Mouse (Mus musculus) ovary, postnatal 10 days (tissue): ENCODE data around the gene Ccdc115.

Source experiments
- DNase-seq: peaks from one replicate; pipeline ENCODE4 v3.0.0; 2022; ENCODE audit warnings: low spot score

Gene Ccdc115

DNA sequence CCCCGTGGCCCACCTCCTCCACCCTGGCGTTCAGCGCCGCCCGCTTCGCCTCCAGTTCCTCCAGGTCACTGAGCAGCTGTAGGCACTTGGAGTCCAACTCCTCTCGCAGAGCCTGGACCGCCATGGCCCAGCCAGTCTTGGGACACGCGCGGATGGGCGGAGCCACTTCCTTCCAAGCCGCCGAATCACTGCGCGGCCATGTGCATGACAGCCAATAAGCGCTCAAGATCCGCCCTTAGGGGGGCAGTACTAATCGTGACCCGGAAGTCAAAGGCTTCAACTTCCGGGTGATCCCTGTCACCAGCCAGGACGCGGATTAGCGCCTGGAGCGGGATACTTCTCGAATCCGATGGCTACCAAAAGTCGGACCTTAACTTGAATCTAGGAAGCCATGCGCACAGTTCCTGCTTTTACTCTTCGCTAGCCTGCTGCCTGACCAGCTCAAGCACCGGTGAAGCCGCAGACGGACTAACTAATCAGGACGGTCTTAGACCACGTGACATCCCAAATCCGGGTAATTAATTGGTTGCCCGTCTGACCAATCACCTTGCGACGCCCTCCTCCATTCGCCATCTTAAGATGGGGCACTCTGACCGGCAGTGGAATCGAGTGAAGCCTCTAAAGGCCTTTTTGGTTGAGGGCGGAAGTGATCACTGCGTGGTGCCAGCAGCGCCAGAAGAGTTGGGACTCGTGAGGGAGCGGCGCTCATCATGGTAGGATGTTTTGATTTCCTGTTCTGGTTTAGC is at the start of gene Ccdc115, which contains the start of gene Imp4:
TSS of gene Ccdc115 (minus strand) at position 458 of the 746 bp plus-strand sequence.
TSS of gene Imp4 (plus strand) at position 637 of the 746 bp plus-strand sequence.
- DNase-seq = peak; percentile 89

DNA sequence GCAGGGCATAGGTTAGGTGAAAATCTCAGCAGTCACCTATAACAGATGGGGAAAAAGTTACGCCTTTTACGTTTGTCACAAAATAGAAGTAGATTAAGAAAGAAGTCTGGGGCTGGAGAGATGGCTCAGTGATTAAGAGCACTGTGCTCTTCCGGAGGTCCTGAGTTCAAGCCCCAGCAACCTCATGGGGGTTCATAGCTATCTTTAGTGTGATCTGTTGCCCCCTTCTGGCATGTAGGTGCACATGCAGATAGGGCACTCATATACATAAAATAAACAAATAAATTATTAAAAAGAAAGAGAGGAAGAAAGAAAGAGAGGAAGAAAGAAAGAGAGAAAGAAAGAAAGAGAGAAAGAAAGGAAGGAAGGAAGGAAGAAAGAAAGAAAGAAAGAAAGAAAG is 47.9 kb upstream of the Ccdc115 start:
- no peak for DNase-seq

DNA sequence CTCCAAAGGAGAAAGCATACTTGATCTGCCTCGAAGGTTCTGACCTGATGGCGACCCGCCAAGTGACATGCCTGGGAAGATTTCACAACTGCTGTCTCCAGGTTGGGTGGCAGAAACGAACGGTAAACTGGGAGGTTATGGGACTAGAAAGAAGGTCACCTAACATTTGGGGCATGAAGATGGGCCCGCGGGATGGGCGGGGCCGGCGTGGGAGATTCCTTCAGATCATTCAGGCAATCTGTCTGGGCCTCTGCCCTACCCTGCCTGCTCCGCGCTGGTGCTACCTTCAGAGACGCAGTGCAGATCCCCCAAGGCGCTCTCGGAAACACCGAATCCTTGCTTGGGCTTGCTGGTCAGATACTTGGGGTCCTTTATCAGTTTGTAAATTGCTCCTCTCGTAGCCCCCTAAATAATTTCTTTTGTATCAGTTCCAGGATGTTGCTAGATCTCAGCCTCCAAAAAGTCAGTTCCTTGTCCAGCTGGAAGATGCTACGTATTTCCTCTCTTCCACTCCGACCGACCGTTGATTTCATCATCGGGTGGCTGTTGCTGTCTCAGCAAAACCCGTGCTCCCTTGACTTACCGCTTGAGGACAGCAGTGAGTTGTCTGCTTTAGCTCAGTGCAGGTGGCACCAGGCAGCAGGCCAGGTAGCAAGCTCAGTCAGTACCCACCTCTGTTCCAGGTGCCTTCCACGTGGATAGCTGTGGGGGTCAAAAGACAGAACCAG is 46.2 kb upstream of the Ccdc115 start:
- DNase-seq = no peak

DNA sequence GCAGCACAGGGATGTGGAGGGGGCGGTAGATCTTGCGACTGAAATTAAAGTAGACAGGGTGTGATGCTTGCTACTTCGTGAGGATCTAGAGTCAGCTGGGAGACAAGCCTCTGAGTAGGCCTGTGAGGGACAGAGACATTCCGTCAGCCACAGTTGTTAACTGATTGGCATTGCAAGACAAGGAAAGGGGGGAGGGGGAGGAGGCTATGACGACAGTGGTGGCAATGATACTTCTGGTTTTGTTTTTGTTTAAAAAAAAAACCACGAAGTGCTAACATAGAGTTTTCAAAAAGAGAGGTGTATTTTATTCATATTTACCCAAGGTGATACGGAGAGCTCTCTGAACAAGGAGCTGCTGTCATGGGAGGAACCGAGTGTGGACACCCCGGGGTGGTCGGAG is 45.0 kb upstream of the Ccdc115 start:
- DNase-seq = no peak

DNA sequence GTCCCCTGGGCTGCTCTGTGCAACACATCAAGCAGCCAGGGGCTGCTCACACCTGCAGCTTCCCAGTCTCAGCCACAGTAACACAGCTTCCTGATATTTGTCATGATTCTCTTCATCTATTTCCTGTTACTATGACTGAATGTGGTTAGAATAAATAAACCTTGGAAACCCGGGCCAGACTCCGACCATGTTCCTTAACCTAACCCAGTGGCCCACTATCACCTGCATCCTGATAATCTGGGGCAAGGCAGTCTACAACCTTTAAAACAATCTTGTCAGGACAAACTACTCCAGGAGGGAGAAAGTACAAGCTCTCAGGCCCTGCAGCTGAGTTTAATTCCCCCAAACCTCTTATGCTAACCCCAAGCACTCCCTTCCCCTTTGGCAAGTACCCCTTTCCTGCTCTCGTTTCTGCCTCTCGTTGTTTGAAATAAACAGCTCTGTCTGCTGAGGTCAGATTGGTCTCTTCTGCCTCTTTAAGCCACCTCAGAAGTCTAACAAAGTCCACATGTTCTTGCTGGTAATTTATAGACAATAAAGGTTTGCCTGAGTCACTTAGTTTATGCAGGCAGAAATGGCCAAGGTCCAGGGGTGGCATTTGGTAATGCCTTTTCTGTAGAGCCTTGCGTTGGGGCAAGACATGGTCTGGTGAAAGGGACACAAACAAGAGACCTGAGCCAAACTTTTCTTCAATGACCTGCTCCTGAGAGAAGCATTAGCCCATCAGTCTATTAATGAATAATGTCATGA is 42.6 kb upstream of the Ccdc115 start:
- DNase-seq = no peak

DNA sequence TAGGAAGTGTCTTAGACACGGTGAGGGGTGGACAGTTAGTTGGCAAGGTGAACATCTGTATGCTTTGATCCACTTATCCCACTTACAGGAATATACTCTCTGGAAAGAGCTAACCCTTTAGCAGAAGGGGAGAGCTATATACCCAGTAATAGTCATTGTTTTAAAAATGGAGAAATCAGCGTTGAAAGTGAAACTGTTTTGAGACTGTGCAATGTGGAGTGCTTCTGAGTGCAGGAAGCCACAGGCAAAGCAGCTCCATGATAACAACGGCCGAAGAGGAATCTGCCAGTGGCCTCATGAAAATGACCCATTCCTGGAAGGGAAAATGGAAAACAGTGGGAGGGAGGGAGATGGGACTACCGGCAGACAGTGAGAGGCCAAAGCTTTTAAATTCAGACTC is 41.3 kb upstream of the Ccdc115 start:
- no peak for DNase-seq

DNA sequence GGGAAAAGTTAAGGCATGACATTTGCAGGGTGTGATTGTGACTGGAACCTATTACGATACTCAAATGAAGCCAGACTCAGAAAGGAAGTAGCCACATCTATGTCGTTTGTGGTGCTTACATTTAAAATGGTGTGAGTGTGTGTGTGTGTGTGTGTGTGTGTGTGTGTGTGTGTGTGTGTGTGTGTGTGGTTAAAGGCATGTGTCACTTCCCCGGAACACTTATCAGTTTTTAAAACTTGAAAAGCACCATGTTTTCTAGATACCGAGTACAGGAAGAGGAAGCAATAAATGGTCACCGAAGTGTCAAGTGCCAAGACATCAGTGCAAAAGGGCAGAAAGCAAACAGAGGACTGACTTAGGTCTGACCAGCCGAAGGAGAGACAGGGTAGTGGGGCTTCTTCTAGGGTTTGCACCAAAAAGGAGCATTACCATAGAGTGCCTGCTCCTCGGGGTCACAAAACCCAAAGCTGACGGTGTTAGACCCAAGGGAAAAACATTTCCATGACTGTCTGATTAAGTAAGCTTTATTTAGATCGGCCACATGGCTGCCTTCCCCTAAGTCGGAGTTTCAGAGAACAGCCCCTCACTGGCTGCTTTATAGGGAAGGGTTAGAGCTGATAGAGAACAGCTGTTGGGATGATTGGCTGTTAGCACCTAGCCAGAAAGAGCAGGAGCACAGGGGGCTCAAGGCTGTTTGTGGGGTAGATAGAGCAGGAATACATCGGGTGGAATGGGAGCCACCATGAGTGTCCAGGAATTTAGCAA is 39.6 kb upstream of the Ccdc115 start:
- no peak for DNase-seq

DNA sequence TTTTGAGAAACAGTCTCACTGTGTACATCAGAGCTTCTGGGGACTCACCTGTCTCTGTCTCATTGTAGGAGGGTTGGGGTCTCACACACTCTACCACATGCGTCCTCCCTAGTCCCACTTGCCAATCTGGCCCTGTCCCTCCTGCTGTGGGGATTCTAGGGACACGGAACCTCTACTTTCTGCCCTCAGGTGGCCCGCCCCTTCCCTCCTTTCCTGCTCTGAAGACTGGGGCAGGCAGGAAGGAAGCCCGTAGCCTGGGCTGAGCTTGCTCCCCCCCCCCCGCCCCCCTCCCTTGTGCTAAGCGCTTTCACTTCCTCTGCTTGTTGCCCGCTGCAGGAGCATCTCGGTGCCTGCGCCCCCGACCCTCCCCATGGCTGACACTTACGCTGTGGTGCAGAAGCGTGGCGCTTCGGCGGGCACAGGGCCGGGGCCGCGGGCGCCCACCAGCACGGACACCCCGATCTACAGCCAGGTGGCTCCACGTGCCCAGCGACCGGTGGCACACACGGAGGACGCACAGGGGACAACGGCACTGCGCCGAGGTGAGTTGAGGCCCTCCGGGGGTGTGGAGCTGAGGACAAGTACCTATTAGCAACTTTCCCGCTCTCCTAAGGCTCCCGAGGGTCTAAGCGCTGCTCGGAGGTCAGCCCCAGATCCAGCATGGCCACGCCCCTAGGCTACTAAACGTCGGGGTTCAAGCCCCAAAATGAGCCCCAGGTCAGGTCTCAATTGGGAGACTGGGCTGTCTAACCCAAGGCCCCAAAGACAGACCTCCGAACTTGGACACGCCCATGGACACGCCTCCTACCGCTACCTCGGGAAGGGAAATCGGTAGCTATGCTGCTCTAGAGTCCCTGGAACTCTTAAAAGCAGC is 33.2 kb upstream of the Ccdc115 start:
- no peak for DNase-seq

DNA sequence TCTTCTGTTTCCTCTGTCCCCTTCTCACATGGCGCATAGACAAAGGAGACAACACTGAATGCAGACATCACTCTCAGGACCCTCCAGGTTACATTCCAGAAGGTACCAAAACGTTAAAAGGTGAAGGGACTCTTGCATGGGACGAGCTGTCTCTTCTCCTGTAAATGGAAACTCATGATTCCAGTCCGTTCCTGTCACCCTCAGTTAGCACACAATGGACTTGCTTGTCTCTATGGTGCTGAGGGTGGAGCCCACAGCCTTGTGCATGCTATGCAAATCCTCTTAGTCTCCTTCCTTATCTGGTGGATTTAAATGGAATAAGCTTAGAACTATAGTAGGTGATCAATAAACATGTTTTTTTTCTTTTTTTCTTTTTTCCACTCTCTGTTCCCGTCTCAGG is 30.3 kb upstream of the Ccdc115 start:
- DNase-seq = no peak

DNA sequence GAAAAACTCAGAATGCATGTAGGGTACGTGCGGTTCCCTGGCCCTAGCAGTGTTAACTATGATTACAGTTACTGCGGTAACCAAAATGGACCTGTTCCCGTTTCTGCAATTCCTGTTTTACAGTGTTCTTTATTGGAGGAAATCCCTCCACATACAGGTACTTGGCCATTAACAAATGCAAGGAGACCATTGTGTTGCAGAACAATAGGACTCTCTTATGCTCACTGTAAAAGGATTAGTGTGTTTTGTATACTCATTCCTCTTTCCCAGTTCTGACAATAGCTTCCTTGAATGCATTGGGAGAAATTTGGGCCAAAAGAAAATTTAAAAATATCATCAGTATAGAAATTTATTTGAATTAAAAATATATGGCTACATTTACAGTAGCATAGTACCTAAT is 29.0 kb upstream of the Ccdc115 start:
- no peak for DNase-seq

DNA sequence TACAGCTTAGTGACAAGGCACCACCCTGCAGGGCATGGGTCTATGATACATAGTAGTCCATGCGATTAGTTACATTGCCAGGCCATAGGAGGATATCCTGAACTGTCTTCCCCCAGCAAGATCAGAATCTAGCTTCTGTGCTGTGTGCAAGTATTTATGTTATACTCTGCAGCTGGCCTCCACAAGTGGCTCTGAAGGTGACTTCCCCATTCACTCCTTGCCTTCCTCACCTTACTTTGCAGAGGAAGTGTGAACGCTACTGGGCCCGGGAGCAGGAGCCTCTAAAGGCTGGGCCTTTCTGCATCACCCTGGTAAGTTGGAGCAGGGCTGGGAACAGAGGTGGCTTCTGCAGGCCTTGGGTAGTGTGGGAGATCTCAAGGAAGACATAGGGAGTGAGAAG is 28.6 kb upstream of the Ccdc115 start:
- no peak for DNase-seq

DNA sequence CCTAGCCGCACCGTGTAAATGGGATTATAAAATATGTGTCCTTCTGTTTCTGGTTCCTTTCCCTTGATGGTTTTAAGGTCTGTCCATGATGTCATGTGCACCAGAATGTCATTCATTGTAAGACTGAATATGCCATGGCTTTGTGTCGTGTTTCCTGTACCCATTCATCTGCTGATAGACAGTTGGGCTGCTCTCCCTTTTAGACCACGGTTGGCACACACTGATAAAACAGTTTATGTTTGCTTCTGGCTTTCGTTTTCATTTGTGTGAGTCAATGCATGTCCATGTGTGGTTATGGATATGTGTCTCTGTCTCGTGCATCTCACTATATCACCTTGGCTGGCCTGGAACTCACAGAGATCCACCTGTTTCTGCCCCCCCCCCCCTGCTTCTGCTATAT is 26.0 kb upstream of the Ccdc115 start:
- DNase-seq = no peak

DNA sequence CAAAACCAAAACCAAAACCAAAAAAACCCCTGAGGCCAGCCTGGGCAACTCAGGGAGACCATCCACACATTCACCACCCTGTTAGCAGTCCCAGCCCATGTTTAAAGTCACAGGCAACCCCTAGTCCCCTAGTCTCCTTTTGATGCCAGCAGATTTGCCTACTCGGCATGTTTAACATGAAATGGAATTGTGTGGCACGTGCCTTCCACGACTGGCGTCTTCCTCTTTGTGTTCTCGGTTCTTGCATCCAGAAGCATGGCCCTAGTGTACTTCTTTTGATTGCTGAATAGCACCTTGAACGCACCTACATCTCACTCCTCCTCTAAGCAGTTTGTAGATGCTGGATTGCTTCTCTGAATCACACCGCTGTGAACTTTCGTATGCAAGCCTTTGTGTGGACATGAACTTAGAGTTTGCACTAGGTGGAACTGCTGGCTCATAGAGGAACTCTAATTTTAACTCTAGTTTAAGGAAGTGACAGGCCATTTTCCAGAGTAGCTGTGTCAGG is 24.9 kb upstream of the Ccdc115 start:
- DNase-seq = no peak

DNA sequence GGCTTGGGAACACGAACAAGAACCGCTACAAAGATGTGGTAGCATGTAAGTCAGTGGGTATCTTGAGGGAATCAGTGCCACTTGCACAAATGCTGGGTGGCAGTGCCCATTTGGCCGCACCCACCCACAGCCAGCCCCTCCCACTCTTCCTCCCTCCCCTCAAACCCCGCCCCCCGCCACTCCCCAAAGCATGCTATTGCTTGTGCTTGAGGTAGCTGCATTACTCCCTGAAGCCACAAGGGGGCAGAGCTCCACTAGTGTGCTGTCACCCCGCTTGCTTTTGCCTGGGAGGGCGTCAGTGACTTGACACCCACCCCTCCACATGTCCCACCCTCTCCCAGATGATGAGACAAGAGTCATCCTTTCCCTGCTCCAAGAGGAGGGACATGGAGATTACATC is 23.3 kb upstream of the Ccdc115 start:
- no peak for DNase-seq

DNA sequence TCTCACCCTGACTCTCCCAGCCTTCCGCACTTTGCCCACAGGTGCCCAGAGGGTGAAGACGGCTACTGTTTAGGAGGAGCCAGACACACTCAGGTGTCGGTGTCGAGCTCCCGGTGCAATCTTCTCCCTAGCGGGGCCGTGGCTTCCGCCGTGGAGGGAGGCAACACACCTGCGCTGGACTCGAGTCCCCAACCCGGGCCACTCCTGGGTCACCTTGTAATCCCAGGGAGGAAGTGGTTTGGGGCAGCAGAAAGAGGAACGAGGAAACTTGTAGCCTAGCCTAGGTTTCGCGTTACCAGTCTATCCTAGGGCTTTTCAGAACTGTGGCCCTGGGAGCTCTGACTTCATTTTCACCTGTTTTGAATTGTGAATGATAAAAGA is 20.6 kb upstream of the Ccdc115 start:
- DNase-seq = no peak

DNA sequence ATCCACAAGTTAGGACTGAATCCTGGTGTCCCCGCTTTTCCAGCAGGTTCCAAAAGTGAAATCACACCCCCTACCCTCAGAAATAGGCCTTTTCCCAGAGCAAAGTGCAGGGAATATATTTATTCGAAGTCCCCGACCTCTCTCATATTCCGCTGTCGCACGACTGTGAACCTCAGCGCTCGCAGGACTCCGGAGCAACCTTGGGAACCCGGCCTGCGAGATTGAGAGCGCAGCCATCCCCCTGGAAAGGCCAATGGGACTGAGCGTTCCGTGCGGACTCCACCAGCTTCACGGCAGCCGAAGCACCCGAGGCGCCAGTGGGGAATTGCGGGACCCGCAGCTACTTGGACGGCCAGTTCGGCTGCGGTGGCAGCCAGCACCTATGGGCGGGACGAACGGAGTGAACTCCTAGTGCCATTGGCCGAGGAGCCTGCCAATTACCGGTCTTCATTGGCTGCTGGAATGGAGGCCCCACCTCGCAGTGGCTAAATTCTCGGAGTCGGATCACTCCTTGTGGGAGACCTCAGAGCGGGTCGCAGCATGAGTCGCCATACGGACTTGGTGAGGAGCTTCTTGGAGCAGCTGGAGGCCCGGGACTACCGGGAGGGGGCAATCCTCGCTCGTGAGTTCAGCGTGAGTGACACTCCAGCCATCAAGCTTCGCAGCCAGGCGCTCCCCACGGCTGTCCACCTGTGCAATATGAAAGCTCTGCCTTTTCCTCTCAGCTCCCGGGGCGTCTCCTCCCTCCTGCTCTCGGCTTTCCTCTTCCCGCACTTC is 20.0 kb upstream of the Ccdc115 start, which contains the start of gene Ptpn18:
TSS of gene Ptpn18 (plus strand) at position 479 of the 777 bp plus-strand sequence.
- DNase-seq = peak; percentile 90

DNA sequence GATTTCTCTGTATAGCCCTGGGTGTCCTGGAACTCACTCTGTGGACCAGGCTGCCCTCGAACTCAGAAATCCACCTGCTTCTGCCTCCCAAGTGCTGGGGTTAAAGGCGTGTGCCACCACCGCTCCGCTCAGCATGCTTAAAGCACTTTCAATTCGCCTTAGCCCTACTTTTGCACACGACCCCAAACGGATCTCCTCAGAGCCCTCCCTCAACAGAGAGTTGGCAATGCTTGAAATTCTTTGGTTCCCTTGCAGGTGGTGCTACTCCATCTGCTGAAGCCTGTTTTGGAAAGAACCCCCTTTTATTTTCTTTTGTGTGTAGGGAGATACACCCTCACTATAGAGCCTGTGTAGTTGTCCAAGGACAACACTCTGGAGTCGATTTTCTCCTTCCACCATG is 19.0 kb upstream of the Ccdc115 start:
- no peak for DNase-seq

DNA sequence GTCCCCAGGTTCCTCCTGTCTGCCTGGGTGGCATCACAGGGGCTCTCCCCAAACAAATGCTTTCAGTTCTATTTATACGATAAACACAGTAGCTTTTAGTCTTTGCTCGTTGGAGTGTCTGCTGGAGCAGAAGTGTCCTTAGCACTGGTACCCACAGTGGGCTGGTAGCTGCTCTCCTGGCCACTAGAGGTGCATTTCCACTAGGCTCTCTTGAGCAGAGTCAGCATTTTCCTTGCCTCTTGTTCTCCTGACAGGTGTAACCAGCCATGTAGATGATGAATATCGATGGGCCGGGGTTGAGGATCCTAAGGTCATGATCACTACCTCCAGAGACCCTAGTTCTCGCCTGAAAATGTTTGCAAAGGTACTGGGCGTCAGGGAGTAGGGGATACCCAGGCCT is 3.7 kb upstream of the Ccdc115 start:
- DNase-seq = no peak

DNA sequence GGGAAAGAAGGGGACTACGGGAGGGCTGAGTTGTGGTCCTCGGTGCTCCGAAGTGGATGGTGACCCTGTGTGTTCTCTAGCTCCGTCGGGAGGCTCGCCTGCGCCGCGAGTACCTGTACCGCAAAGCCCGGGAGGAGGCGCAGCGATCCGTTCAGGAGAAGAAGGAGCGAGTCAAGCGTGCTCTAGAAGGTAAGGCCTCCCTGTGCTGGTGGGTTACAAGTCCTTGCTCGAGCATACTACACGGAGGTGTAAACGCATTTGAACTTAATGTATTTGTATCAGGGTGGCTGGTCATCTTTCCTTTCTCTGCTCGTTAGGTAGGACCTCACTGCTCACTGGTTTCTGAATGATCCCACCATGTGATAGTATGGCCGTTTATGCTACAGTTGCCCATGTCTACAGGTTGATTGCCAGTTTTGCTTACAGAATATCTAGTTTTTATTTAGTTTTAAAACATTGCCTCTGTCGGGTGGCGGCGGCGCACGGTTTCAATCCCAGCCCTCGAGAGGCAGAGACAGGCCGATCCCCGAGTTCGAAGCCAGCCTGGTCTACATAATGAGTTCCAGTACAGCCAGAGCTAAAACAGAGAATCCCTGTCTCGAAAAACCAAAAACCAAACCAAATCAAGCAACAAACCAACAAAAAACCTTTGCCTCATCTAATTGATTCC is 624 bp upstream of the Ccdc115 start:
- peak; percentile 30 for DNase-seq
